Mouse (Mus musculus) heart, embryonic 12.5 days (tissue): ENCODE results near the gene Nosip. TPM values are rescaled to one million over a fixed set of nuclear protein-coding genes. Genes with fewer than 3 reads are reported as not detected.
A peak's percentile ranks its signal among the peaks of the same experiment; 100 is the strongest.

Experiments
- microRNA counts: library from miRNA; unstranded; fragments of <30 nt; microRNA quantifications from one replicate; lab custom pipeline; 2017
- microRNA-seq: library from miRNA; unstranded; fragments of <30 nt; microRNA quantifications from one replicate; pipeline ENCODE4, GENCODE M21; 2017
- polyA plus RNA-seq: library from polyadenylated mRNA; unstranded; fragments of >200 nt; fragmentation: Nextera tagmentation; extraction: Ambion mirVana; gene quantifications from 2 replicates; pipeline ENCODE4 v1.2.1, GENCODE M21; 2016

Gene Nosip
- polyA plus RNA-seq, 1 experiment from 2014 or later = 45.7 TPM

MicroRNA genes within 50 kb of the gene (microRNA counts, 519-probe panel; counts per million panel counts)
- microRNA mmu-miR-150 (lab: Ali Mortazavi, UCI) = 2,761 counts per million, percentile 12 among the panel's probes with 10 or more counts

Small RNA genes lying within 50 kb of the gene (microRNA-seq; reads per million reads assigned to microRNA genes)
- gene Mir150 (10.8 reads per million, percentile 25 among the genes with 10 or more reads in this experiment), gene Mir5121 (9.7 reads per million, percentile 23 among the genes with 10 or more reads in this experiment), gene Mir7054 (not detected)

Other genes starting within 250 kb of the Nosip start
- gene Nup62, start 246.3 kb upstream of the Nosip start, polyA plus RNA-seq = 90.9 and 93.3 TPM in 2 replicates
- 0.78 and 1.1 TPM in 2 replicates for gene Il4i1, start 246.0 kb upstream of the Nosip start, polyA plus RNA-seq
- gene Atf5, start 245.8 kb upstream of the Nosip start, polyA plus RNA-seq = 2.6 and 2.7 TPM in 2 replicates
- 105 and 108 TPM in 2 replicates for gene Akt1s1, start 213.4 kb upstream of the Nosip start, polyA plus RNA-seq
- gene Tbc1d17, start 213.3 kb upstream of the Nosip start, polyA plus RNA-seq = 60.0 and 61.2 TPM in 2 replicates
- gene Pnkp, start 205.3 kb upstream of the Nosip start, polyA plus RNA-seq = 23.3 and 27.0 TPM in 2 replicates
- 308 and 321 TPM in 2 replicates for gene Ptov1, start 192.6 kb upstream of the Nosip start, polyA plus RNA-seq
- gene Med25, start 169.7 kb upstream of the Nosip start, polyA plus RNA-seq = 76.8 and 81.2 TPM in 2 replicates
- gene Fuz, start 166.3 kb upstream of the Nosip start, polyA plus RNA-seq = 12.0 and 12.6 TPM in 2 replicates
- gene Ap2a1, start 132.9 kb upstream of the Nosip start, polyA plus RNA-seq = 74.5 and 77.2 TPM in 2 replicates
- gene Tsks, start 119.2 kb upstream of the Nosip start, polyA plus RNA-seq = 0.19 TPM in 1 of 2 replicates, not detected in the other
- gene Cpt1c, start 87.6 kb upstream of the Nosip start, polyA plus RNA-seq = 10.7 and 11.5 TPM in 2 replicates
- 377 and 394 TPM in 2 replicates for gene Prmt1, start 75.9 kb upstream of the Nosip start, polyA plus RNA-seq
- gene Irf3, start 64.8 kb upstream of the Nosip start, polyA plus RNA-seq = 59.5 and 60.8 TPM in 2 replicates
- gene Bcl2l12, start 63.7 kb upstream of the Nosip start, polyA plus RNA-seq = 42.1 and 42.5 TPM in 2 replicates
- gene Scaf1, start 46.1 kb upstream of the Nosip start, polyA plus RNA-seq = 37.0 and 41.2 TPM in 2 replicates
- gene Rras, start 44.5 kb upstream of the Nosip start, polyA plus RNA-seq = 79.3 and 79.4 TPM in 2 replicates
- gene Prr12, start 9.5 kb upstream of the Nosip start, polyA plus RNA-seq = 7.1 and 7.2 TPM in 2 replicates
- 13.6 and 14.0 TPM in 2 replicates for gene Prrg2, start 248 bp downstream of the Nosip start, polyA plus RNA-seq
- gene Rcn3, start 29.8 kb downstream of the Nosip start, polyA plus RNA-seq = 290 and 291 TPM in 2 replicates
- 28.1 and 28.3 TPM in 2 replicates for gene Fcgrt, start 41.4 kb downstream of the Nosip start, polyA plus RNA-seq
- 1,003 and 1,022 TPM in 2 replicates for gene Rps11, start 62.0 kb downstream of the Nosip start, polyA plus RNA-seq
- 868 and 880 TPM in 2 replicates for gene Rpl13a, start 66.3 kb downstream of the Nosip start, polyA plus RNA-seq
- gene Gm45713, start 73.8 kb downstream of the Nosip start, polyA plus RNA-seq = 0.22 and 0.50 TPM in 2 replicates
- gene Flt3l, start 74.0 kb downstream of the Nosip start, polyA plus RNA-seq = 1.1 and 1.2 TPM in 2 replicates
- 81.3 and 86.2 TPM in 2 replicates for gene Pih1d1, start 91.9 kb downstream of the Nosip start, polyA plus RNA-seq
- gene Aldh16a1, start 92.2 kb downstream of the Nosip start, polyA plus RNA-seq = 34.9 and 39.6 TPM in 2 replicates
- gene Slc17a7, start 101.5 kb downstream of the Nosip start, polyA plus RNA-seq = 2.6 and 3.8 TPM in 2 replicates
- gene Gfy, start 117.1 kb downstream of the Nosip start, polyA plus RNA-seq = not detected in 2 replicates
- gene Pth2, start 118.6 kb downstream of the Nosip start, polyA plus RNA-seq = 0.40 TPM in 1 of 2 replicates, not detected in the other
- gene Ccdc155, start 142.5 kb downstream of the Nosip start, polyA plus RNA-seq = 0.62 and 0.70 TPM in 2 replicates
- gene Dkkl1, start 149.7 kb downstream of the Nosip start, polyA plus RNA-seq = 0.99 and 1.5 TPM in 2 replicates
- 131 and 138 TPM in 2 replicates for gene Tead2, start 153.3 kb downstream of the Nosip start, polyA plus RNA-seq
- 1.2 and 1.4 TPM in 2 replicates for gene Cd37, start 176.7 kb downstream of the Nosip start, polyA plus RNA-seq
- gene Slc6a16, start 178.7 kb downstream of the Nosip start, polyA plus RNA-seq = 0.37 TPM in 2 replicates
- gene Slc6a21, start 215.1 kb downstream of the Nosip start, polyA plus RNA-seq = not detected in 2 replicates